Mouse (Mus musculus): Measurements from ENCODE around the gene Bmper. TPM values are rescaled to one million over a fixed set of nuclear protein-coding genes. Genes with fewer than 3 reads are reported as not detected.

The Bmper gene
- total RNA-seq, 2 experiments from 2014 or later = not detected

- ATAC-seq (replicated peaks; ENCODE audit: poor library complexity, severe bottlenecking) = peak; percentile 73
Measured at GRCm38 (mm10) chr9:23293574-23293973, 70.7 kb downstream of the Bmper start.

- no peak for ATAC-seq (replicated peaks; ENCODE audit: poor library complexity, severe bottlenecking)
Measured at GRCm38 (mm10) chr9:23295569-23295968, 72.7 kb downstream of the Bmper start.

GRCm38 (mm10) chr9:23297491-23298170, 74.8 kb downstream of the Bmper start:
- ATAC-seq (replicated peaks; ENCODE audit: poor library complexity, severe bottlenecking) = no peak

GRCm38 (mm10) chr9:23300376-23300775, 77.5 kb downstream of the Bmper start:
- ATAC-seq (replicated peaks; ENCODE audit: poor library complexity, severe bottlenecking) = no peak

- ATAC-seq (replicated peaks; ENCODE audit: poor library complexity, severe bottlenecking) = no peak
Measured at GRCm38 (mm10) chr9:23305681-23306080, 82.8 kb downstream of the Bmper start.

GRCm38 (mm10) chr9:23306226-23306625, 83.3 kb downstream of the Bmper start:
- no peak for ATAC-seq (replicated peaks; ENCODE audit: poor library complexity, severe bottlenecking)

- ATAC-seq (replicated peaks; ENCODE audit: poor library complexity, severe bottlenecking) = no peak
Measured at GRCm38 (mm10) chr9:23307835-23308234, 85.0 kb downstream of the Bmper start.

- no peak for ATAC-seq (replicated peaks; ENCODE audit: poor library complexity, severe bottlenecking)
Measured at GRCm38 (mm10) chr9:23310953-23311352, 88.1 kb downstream of the Bmper start.

GRCm38 (mm10) chr9:23311956-23312355, 89.1 kb downstream of the Bmper start:
- no peak for ATAC-seq (replicated peaks; ENCODE audit: poor library complexity, severe bottlenecking)

GRCm38 (mm10) chr9:23312877-23313276, 90.0 kb downstream of the Bmper start:
- ATAC-seq (replicated peaks; ENCODE audit: poor library complexity, severe bottlenecking) = no peak

GRCm38 (mm10) chr9:23315631-23316330, 92.9 kb downstream of the Bmper start:
- ATAC-seq (replicated peaks; ENCODE audit: poor library complexity, severe bottlenecking) = no peak

- no peak for ATAC-seq (replicated peaks; ENCODE audit: poor library complexity, severe bottlenecking)
Measured at GRCm38 (mm10) chr9:23327830-23328229, 105.0 kb downstream of the Bmper start.

- no peak for ATAC-seq (replicated peaks; ENCODE audit: poor library complexity, severe bottlenecking)
Measured at GRCm38 (mm10) chr9:23333041-23333622, 110.3 kb downstream of the Bmper start.

GRCm38 (mm10) chr9:23340551-23340950, 117.7 kb downstream of the Bmper start:
- ATAC-seq (replicated peaks; ENCODE audit: poor library complexity, severe bottlenecking) = no peak

GRCm38 (mm10) chr9:23341246-23341645, 118.4 kb downstream of the Bmper start:
- ATAC-seq (replicated peaks; ENCODE audit: poor library complexity, severe bottlenecking) = no peak

GRCm38 (mm10) chr9:23344353-23344752, 121.5 kb downstream of the Bmper start:
- ATAC-seq (replicated peaks; ENCODE audit: poor library complexity, severe bottlenecking) = no peak

GRCm38 (mm10) chr9:23345093-23345844, 122.4 kb downstream of the Bmper start:
- ATAC-seq (replicated peaks; ENCODE audit: poor library complexity, severe bottlenecking) = no peak

- no peak for ATAC-seq (replicated peaks; ENCODE audit: poor library complexity, severe bottlenecking)
Measured at GRCm38 (mm10) chr9:23349603-23350002, 126.7 kb downstream of the Bmper start.

GRCm38 (mm10) chr9:23351400-23351799, 128.5 kb downstream of the Bmper start:
- no peak for ATAC-seq (replicated peaks; ENCODE audit: poor library complexity, severe bottlenecking)

- no peak for ATAC-seq (replicated peaks; ENCODE audit: poor library complexity, severe bottlenecking)
Measured at GRCm38 (mm10) chr9:23352396-23352795, 129.5 kb downstream of the Bmper start.

All from granulocyte monocyte progenitor cell, adult 5-6 weeks (primary cell).